Mouse (Mus musculus): ENCODE measurements around the gene Cpn1. TPM values are rescaled to one million over a fixed set of nuclear protein-coding genes. Genes with fewer than 3 reads are reported as not detected.
"Not testable (repeated sequence)": the region's sequence is repeated elsewhere in the genome, so short reads cannot be mapped to it uniquely, and the experiment has no call there.

Gene Cpn1
- polyA plus RNA-seq, 2 experiments from 2014 or later, result not detected

- no peak for ATAC-seq
Observed at GRCm38 (mm10) chr19:43981992-43982391, 4.4 kb downstream of the Cpn1 start.

DNA sequence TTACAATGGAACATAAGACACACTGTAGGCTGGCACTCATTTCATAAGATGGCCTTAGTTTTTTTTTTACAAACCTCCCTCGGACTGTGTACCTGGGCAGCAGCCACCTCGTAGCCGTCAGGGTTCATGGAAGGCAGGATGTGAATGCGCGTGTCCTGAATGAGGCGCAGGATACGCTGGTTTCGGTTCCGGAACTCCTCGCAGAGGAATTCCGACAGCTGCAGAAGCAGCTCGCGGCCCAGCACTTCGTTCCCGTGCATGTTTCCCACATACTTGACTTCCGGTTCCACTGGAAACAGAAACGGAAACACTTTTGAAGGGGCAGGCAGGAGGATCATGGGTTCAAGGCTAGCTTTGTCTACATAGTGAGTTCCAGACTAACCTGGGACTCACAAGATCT, 5.6 kb downstream of the Cpn1 start:
- no peak for ATAC-seq

GRCm38 (mm10) chr19:43977799-43978198, 8.6 kb downstream of the Cpn1 start:
- no peak for ATAC-seq

- no peak for ATAC-seq
Observed at GRCm38 (mm10) chr19:43976661-43977060, 9.7 kb downstream of the Cpn1 start.

DNA sequence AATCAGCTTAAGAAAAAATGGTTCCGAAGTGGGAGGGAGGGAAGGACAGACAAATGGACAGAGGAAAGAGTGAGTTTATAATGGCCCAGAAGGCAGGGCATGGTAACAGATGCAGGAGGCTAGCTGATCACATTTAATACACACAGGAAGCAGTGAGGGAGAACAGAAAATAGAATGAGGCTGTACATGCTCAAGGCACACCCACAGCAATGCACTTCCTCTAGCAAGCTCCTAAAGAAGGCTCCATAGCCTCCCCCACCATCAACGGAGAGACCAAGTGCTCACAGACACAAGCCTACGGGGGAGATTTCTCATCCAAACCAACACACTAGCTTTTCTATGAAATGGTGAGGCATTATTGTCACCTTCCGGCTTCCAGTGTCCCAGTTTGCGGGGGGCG, 12.1 kb downstream of the Cpn1 start:
- no peak for ATAC-seq

GRCm38 (mm10) chr19:43973711-43974110, 12.6 kb downstream of the Cpn1 start:
- no peak for ATAC-seq

GRCm38 (mm10) chr19:43972129-43972528, 14.2 kb downstream of the Cpn1 start:
- ATAC-seq, result no peak

DNA sequence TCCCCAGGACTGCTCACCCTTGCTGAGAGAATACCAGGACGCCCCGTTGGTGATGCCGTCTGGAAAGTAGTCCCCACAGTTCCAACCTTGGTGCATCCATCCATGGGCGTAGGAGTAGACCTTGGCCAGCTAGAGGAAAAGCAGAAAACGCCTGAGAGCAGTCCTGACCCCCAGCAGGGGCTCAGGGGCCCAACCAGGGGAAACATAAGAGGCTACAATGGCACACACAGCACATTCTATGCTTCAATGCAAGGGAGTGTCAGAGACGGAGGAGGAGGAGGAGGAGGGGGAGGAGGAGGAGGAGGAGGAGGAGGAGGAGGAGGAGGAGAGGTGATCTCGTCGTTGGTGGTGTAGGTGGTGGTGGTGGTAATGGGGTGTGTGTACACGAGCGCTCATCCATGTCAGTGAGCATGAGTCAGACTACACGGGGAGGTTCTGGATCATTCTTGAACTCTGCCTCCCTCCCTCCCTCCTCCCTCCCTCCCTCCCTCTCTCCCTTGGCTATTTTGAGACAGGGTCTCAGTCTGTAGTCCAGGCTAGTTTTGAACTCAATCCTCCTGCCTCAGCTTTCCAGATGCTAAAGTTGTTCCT, 17.8 kb downstream of the Cpn1 start:
- no peak for ATAC-seq

DNA sequence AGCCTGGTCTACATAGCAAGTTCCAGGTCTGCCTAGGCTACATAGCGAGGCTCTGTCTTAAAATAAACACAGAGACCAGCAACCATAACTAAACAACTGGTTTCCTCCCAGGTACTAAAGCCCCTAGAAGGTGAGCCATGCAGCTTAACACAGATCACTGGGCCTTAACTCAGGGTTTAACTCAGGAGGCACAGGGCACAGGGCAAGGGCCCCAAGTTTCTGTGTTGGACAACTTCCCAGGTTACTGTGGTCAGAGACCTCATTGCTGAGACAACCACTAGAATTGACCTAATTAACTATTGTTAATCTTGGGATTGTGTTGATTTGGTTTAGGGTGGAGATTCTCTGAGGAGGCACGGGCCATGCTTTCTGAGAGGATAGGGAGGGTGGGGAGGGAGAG, 19.9 kb downstream of the Cpn1 start:
- no peak for ATAC-seq

DNA sequence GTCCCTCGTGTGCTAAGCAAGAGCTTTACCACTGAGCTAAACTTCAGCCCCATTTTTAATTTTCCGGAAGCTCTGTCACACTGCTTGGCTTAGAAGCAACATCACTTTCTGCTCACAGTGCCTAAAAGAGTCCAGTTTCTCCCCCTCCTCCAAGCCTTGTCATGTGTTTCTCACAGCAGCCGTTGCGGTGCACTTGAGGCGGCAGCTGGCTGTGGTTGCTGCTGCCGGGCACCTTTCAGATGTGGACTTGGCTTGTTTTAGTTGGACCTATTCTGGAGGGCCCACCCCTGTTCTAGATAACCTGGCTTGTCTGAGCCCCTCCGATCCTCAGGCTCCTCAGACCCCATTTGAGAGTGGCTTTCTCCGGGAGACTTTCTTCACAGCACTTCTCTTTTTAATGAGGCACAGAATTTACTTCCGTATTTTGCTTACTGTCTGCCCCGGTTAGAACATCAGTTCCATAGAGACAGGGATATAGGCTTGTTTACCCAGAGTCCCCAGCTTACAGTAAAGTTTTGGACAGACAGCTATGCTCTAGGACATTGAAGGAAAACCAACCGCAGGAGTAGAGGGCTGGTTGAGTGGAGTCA, 20.8 kb downstream of the Cpn1 start:
- ATAC-seq, result no peak

- no peak for ATAC-seq
Observed at GRCm38 (mm10) chr19:43962795-43963194, 23.6 kb downstream of the Cpn1 start.

- ATAC-seq, result no peak
Observed at GRCm38 (mm10) chr19:43961185-43961584, 25.2 kb downstream of the Cpn1 start.

- no peak for ATAC-seq
Observed at GRCm38 (mm10) chr19:43960014-43960413, 26.3 kb downstream of the Cpn1 start.

GRCm38 (mm10) chr19:43959162-43959561, 27.2 kb downstream of the Cpn1 start:
- no peak for ATAC-seq

GRCm38 (mm10) chr19:43957881-43958280, 28.5 kb downstream of the Cpn1 start:
- ATAC-seq, result no peak

DNA sequence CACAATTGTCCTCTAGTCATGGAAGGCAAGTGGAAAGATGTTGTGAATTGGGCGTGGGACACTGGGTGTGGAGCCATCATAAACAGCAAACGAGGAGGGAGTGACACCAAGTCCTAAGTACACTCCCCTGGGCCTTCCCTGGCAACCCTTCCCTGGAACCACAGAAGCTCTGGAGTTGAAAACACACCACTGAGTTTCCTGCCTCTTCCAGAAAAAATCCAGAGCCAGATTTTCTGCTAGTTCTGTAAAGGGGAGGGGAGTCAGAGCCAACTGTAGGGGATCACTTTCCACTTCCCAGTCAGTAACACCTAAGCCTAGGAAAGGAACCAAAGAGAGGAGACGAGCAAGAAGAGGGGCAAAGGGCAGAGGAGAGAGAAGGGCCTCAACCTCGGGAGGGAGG, 29.0 kb downstream of the Cpn1 start:
- no peak for ATAC-seq

DNA sequence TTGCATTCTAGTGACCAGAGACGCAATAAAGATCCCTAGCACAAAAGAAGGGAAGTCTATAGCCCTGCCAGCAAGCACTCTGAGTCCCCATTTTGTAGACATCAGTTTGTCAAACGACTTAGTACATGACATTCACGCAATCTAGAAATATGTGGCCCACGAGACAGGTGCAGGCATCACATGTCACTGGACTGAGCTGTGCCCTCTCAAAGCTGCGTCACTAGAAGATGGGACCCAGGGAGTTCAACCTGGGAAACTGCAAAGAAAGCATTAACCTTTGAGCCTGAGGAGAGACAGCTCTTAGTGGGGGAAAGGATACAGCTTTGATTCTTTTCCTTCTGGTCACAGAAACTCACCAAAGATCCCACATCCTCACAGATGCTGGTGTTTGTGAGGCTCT, 31.1 kb downstream of the Cpn1 start:
- ATAC-seq, result no peak

GRCm38 (mm10) chr19:43954864-43955263, 31.5 kb downstream of the Cpn1 start:
- no peak for ATAC-seq

DNA sequence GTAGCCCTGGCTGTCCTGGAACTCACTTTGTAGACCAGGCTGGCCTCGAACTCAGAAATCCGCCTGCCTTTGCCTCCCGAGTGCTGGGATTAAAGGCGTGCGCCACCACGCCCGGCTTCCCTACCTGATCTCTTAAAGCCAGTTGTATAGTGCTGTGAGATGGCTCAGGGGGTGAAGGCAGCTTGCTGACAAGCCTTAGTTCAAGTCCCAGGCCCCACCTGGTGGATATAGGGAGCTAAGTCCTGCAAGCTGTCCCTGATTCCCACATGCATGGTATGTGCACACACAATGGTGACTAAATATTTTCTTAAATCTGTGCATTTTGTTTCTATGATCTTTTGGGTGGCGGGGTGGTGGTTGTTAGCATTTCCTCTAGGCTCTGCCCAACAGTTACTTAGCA, 33.4 kb downstream of the Cpn1 start:
- not testable (repeated sequence) for ATAC-seq

GRCm38 (mm10) chr19:43949111-43949810, 37.1 kb downstream of the Cpn1 start:
- no peak for ATAC-seq

DNA sequence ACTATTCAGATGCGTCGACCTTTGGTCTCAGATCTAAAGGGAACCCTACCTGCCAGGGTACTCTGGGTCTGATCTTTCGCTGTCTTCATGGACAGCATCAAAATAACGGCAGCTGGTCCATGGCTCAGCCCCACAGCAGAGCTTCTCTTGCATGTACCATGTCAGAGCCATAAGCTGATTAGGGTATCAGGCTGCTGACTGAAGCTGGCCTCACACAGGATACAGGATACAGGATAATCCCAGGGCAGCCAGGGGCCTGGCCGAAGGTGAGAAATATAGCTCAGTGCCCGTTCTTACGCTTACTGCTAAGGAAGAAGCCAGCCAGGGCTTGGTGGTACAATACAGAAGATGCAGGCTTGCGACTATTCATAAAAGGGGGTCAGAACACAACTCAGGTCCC, 41.8 kb downstream of the Cpn1 start:
- no peak for ATAC-seq

GRCm38 (mm10) chr19:43943076-43943475, 43.3 kb downstream of the Cpn1 start:
- ATAC-seq, result no peak

DNA sequence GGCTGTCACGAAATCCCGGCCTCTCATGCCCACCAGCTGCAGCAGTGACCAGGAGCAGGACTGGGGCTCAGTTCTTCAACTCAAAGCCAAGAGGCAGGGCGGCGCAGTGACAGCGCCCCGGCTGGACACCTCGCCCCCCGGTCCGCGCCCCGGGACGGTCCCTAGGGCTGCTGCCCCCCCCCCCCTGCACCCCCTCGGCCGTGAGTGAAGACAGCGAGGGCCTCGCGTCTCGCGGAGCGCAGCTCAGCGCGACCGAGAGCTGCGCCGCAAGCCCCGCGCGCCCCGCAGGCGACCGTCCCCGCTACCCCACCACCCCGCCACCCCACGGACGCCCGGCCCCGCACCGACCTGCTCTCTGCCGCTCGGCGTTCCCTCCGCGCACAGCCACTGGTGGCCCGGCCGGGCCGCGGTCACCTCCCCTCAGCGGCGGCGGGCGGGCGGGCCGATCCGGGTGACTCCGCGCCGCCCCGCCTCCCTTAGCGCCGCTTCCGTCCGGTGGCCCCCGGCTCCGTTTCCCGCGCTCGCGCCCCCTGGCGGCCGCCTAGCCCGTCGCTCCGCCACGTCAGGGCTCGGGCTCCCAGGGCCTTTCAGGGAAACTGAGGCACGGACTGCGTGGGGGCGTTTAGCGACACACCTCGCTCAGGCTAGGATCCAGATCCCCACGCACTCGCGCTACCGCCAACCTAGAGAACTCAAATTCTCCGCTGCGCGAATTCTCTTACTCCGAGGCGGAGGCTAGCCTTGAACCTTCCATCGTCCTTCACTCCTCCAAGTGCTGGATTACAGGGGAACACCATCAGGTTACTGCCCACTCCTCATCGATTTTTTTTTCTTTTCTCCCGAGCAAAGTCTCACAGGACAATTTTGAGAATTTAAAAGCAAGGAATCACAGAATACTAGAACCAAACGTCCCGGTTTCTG, 46.3 kb downstream of the Cpn1 start, which contains the start of gene Dnmbp:
Gene Dnmbp, minus strand, starts transcription at position 423 of the 921 bp plus-strand sequence.
- peak; percentile 89 for ATAC-seq

Measured in CD4-positive, CD25-positive, alpha-beta regulatory T cell, adult 4 months (primary cell).